Mouse (Mus musculus) forebrain, postnatal 0 days (tissue): ENCODE measurements around the gene Nfkbiz. TPM values are rescaled to one million over a fixed set of nuclear protein-coding genes. Genes with fewer than 3 reads are reported as not detected.

ENCODE experiments used
- ATAC-seq: fragments of 200-750 bp; cut with Nextera tagmentation; 2 replicates; pipeline ENCODE4 v1.8.0; 2017; ENCODE audit warnings: mild to moderate bottlenecking, moderate library complexity
- DNase-seq: peaks from one replicate; pipeline ENCODE4 v3.0.0-alpha.2; 2015
- H3K27ac ChIP-seq: fragments of 300-500 bp; sonication (generic); 2 replicates; pipeline ENCODE4 v1.5.1; 2014; ENCODE audit warnings: low read depth, mild to moderate bottlenecking, antibody characterized with exemption, low read length, moderate library complexity, mixed read lengths
- H3K27me3 ChIP-seq: fragments of 300-500 bp; sonication (generic); 2 replicates; pipeline ENCODE4 v1.6.1; 2014; ENCODE audit warnings: mild to moderate bottlenecking, low read length, mixed read lengths; ENCODE audit not compliant: insufficient read depth
- H3K36me3 ChIP-seq: fragments of 300-500 bp; sonication (generic); 2 replicates; pipeline ENCODE4 v1.6.1; 2014; ENCODE audit warnings: mild to moderate bottlenecking, moderate library complexity; ENCODE audit not compliant: insufficient read depth
- H3K4me1 ChIP-seq: fragments of 300-500 bp; sonication (generic); 2 replicates; pipeline ENCODE4 v1.6.1; 2014; ENCODE audit warnings: antibody characterized with exemption; ENCODE audit not compliant: insufficient read depth
- H3K4me2 ChIP-seq: fragments of 300-500 bp; sonication (generic); 2 replicates; pipeline ENCODE4 v1.6.1; 2014; ENCODE audit warnings: low read depth, mild to moderate bottlenecking, moderate library complexity
- H3K4me3 ChIP-seq: fragments of 300-500 bp; sonication (generic); 2 replicates; pipeline ENCODE4 v1.5.1; 2014; ENCODE audit warnings: low read depth, low read length, mixed read lengths
- H3K9ac ChIP-seq: fragments of 300-500 bp; sonication (generic); 2 replicates; pipeline ENCODE4 v1.6.1; 2014; ENCODE audit warnings: mild to moderate bottlenecking
- H3K9me3 ChIP-seq: fragments of 300-500 bp; sonication (generic); 2 replicates; pipeline ENCODE4 v1.6.1; 2016; ENCODE audit warnings: low read length
- CTCF ChIP-seq: sonication (generic); IDR thresholded peaks from 2 replicates; pipeline ENCODE4 v1.5.1; 2016; ENCODE audit warnings: antibody characterized with exemption, control low read depth, low read depth
- WGBS: fragments of 180-500 bp; shearing (Covaris S2); extraction: QIAGEN DNeasy Blood & Tissue Kit; methylation state at CpG from one replicate; pipeline ENCODE4 v1.1.7; 2014; 5-methylcytosine and 5-hydroxymethylcytosine counted together
- polyA plus RNA-seq: library from polyadenylated mRNA; unstranded; fragments of >200 nt; fragmentation: Nextera tagmentation; extraction: Ambion mirVana; gene quantifications from 2 replicates; pipeline ENCODE4 v1.2.1, GENCODE M21; 2015
- total RNA-seq: library from RNA; depleted of rRNA; stranded (reverse); fragments of >200 nt; gene quantifications from 2 replicates; pipeline ENCODE4 v1.2.3, GENCODE M21; 2014

The Nfkbiz gene
- total and polyA plus RNA-seq, 2 experiments from 2014 or later: 1.5 to 2.4 TPM

DNA sequence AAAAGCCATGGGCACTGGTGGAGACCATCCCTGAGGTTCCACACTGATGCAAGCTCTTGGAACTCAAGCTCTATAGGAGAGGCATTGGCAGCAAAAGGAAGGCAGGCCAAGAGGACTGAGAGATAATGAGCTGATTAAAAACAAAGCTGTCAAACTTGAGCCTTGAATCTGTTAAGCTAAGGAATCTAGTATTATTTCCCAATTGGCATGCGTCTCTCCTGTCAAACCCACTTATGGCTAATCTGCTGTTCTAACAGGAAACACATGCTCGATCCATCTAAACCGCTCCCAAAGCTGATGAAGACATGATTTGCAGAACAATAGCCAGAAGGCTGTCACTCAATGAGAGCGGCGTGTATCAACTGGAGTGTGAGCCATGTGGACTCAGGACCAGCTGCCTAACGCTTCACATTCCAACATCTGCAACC lies 31.2 kb downstream of the Nfkbiz start:
- H3K27ac ChIP-seq: no peak overlapping the region
- WGBS: 34% methylated on average over 6 of the region's 6 CpGs
- H3K27me3 ChIP-seq: no peaks in the 10 kb centered on the region
- no peak overlapping the region for H3K4me3 ChIP-seq
- peak; percentile 57 for DNase-seq
- H3K36me3 ChIP-seq: no peaks in the 10 kb centered on the region
- no peaks in the 10 kb centered on the region for H3K9me3 ChIP-seq
- H3K9ac ChIP-seq: no peak overlapping the region
- no peaks in the 10 kb centered on the region for H3K4me1 ChIP-seq
- ATAC-seq: peak; percentile 86
- TF ChIP-seq CTCF: no peak
- no peak overlapping the region for H3K4me2 ChIP-seq

DNA sequence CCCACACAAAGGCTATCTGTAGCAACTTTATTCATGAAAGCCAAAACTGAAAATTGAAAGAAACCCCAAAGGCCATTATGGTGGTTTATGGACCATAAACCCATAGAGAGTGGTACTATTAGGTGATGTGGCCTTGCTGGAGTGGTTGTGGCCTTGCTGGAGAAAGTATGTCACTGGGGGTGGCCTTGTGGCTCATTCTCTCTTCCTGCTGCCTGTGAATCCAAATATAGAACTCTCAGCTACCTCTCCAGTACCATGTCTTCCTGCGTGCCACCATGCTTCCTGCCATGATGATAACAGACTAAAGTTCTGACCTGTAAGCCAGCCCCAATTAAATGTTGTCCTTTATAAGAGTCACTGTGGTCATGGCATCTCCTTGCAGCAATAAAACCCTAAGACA lies 33.9 kb downstream of the Nfkbiz start:
- Histone ChIP-seq H3K27ac (no peak overlapping the region), H3K9ac (no peak overlapping the region), H3K36me3 (no peaks in the 10 kb centered on the region), H3K4me3 (no peak overlapping the region), H3K4me2 (no peak overlapping the region), H3K9me3 (no peaks in the 10 kb centered on the region), H3K4me1 (no peaks in the 10 kb centered on the region), H3K27me3 (no peaks in the 10 kb centered on the region)
- ATAC-seq (no peak), DNase-seq (no peak)
- TF ChIP-seq CTCF: no peak
- WGBS: 100% methylated on average over 1 of the region's 1 CpGs

DNA sequence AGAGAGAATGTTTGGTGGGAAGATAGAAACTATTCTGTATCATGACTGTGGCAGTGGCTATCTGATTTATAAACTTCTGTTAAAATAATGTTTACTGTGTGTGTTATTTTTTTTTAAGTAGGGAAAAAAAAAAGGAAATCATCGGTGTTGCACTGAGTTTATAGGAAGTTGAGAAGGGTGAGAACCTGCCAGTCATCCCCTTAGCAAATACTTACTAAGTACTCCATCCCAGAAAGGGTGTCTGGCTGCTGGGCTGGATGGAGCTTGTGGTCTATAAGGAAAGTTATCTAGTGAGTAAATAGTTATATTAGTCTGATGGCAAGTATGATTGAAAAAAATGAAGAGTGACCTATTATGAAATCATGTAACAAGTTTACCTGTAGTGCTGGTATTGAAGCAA lies 37.1 kb downstream of the Nfkbiz start:
- no peak overlapping the region for H3K9ac ChIP-seq
- no peak overlapping the region for H3K4me3 ChIP-seq
- 97% methylated on average over 1 of the region's 1 CpGs for WGBS
- no peak for TF ChIP-seq CTCF
- H3K27me3 ChIP-seq: no peaks in the 10 kb centered on the region
- H3K27ac ChIP-seq: no peak overlapping the region
- no peaks in the 10 kb centered on the region for H3K4me1 ChIP-seq
- no peak overlapping the region for H3K4me2 ChIP-seq
- H3K36me3 ChIP-seq: no peaks in the 10 kb centered on the region
- DNase-seq (no peak), ATAC-seq (no peak)
- no peaks in the 10 kb centered on the region for H3K9me3 ChIP-seq

DNA sequence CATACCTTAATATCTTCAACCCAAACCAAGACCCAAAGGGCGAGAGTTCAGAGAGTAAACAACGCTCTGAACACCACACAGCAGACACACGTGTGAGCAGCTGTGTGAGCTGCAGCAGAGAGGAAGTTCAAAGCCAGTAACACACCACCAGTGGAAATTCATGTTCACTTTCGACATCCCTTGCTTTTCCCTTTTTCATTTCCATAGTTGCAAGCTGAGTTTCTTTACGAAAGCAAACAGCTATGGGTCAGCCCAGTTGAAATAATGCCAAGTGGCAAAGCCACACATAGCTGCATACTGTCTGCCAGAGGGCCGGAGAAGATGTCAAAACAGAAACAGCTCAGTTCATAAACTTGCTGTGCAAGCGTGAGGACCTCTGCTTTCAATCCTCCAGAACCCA lies 39.9 kb downstream of the Nfkbiz start:
- Histone ChIP-seq H3K27me3 (no peaks in the 10 kb centered on the region), H3K36me3 (no peaks in the 10 kb centered on the region), H3K4me2 (no peak overlapping the region), H3K9me3 (no peaks in the 10 kb centered on the region), H3K27ac (no peak overlapping the region), H3K4me3 (no peak overlapping the region), H3K4me1 (no peaks in the 10 kb centered on the region), H3K9ac (no peak overlapping the region)
- TF ChIP-seq CTCF: no peak
- DNase-seq: no peak
- ATAC-seq: no peak
- 81% methylated on average over 7 of the region's 7 CpGs for WGBS

DNA sequence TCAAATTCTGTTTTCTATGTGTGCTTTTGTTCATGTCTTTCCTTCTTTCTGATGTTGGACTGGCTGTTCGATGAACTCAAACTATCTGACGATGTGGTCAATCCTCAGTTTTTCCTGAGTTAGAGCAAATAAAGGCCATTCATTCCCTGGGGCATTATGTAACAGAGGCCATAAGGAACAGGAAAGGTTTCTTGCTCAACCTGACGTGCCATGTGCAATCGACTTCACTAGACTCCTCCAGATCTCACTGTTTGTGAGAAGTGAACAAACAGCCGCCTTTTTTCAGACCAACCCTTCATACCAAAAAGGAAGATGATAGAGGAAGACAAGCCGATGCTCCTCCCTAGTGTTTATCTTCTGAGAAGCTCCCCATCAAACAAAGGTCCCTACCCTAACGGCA lies 48.4 kb downstream of the Nfkbiz start:
- no peak overlapping the region for H3K27ac ChIP-seq
- TF ChIP-seq CTCF: no peak
- H3K36me3 ChIP-seq: no peaks in the 10 kb centered on the region
- H3K9ac ChIP-seq: no peak overlapping the region
- H3K27me3 ChIP-seq: no peaks in the 10 kb centered on the region
- no peak overlapping the region for H3K4me3 ChIP-seq
- DNase-seq (no peak), ATAC-seq (no peak)
- H3K4me1 ChIP-seq: no peaks in the 10 kb centered on the region
- H3K9me3 ChIP-seq: no peaks in the 10 kb centered on the region
- WGBS: 90% methylated on average over 7 of the region's 7 CpGs
- no peak overlapping the region for H3K4me2 ChIP-seq

DNA sequence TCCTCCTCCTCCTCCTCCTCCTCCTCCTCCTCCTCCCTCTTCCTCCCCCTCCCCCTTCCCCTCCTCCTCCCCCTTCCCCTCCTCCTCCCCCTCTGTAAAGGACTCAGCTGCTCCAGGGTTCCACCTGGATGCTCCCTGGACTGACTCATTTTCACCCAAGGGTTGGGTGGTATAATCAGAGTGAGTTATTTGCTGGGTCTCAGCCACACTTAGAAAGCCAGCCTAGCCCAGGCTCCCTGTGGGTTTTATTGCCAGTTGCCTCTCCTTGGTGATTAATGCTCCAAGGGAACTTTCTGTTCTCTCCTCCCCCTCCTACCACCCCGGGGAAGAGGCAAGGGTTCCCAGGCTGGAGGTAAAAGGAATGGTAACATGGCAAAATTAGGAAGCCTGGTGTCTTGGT lies 49.4 kb downstream of the Nfkbiz start:
- WGBS: 56% methylated on average over 1 of the region's 1 CpGs
- no peak for TF ChIP-seq CTCF
- Histone ChIP-seq H3K9ac (no peak overlapping the region), H3K27ac (no peak overlapping the region), H3K4me1 (no peaks in the 10 kb centered on the region; the same call in 1 of the 2 replicates), H3K9me3 (no peaks in the 10 kb centered on the region), H3K27me3 (no peaks in the 10 kb centered on the region), H3K4me3 (no peak overlapping the region), H3K36me3 (no peaks in the 10 kb centered on the region), H3K4me2 (no peak overlapping the region)
- no peak for DNase-seq
- no peak for ATAC-seq

DNA sequence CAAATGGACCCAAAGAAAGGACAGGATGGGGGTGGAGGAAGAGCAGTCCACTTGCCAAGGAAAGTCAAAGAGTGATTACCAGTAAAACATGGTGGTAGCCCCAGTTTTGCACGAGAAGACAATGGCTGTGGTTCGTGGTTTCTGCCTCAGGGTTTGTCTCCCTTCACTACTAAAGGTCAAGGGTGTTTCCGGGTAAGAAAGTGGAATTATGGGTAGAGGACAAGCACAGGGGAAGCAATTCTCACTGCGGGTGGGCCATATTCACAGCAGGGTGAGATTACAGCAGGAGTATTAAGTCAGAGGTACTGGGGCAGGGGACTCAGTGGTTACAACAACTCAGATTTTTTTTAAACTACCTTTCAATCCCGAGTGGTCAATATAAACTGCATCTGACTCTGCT lies 50.0 kb downstream of the Nfkbiz start:
- TF ChIP-seq CTCF: no peak
- Histone ChIP-seq H3K36me3 (no peaks in the 10 kb centered on the region), H3K4me1 (no peaks in the 10 kb centered on the region; the same call in 1 of the 2 replicates), H3K27ac (no peak overlapping the region), H3K27me3 (no peaks in the 10 kb centered on the region), H3K9ac (no peak overlapping the region), H3K4me3 (no peak overlapping the region), H3K9me3 (no peaks in the 10 kb centered on the region), H3K4me2 (no peak overlapping the region)
- DNase-seq (no peak), ATAC-seq (no peak)
- whole genome bisulfite sequencing: 83% methylated on average over 5 of the region's 5 CpGs
